Mouse (Mus musculus) midbrain, embryonic 12.5 days (tissue): Measurements from ENCODE around the gene Fstl4. TPM values are rescaled to one million over a fixed set of nuclear protein-coding genes. Genes with fewer than 3 reads are reported as not detected.

Experiments
- ATAC-seq: fragments of 200-750 bp; cut with Nextera tagmentation; 2 replicates; pipeline ENCODE4 v1.8.0; 2017; ENCODE audit warnings: low read depth, moderate TSS enrichment, moderate library complexity; ENCODE audit not compliant: low FRiP score
- H3K27ac ChIP-seq: fragments of 300-500 bp; sonication (generic); replicated peaks from 2 replicates; pipeline ENCODE4 v1.5.1; 2016; ENCODE audit warnings: mild to moderate bottlenecking
- H3K27me3 ChIP-seq: fragments of 300-500 bp; sonication (generic); 2 replicates; pipeline ENCODE4 v1.6.1; 2016; ENCODE audit warnings: mild to moderate bottlenecking
- H3K36me3 ChIP-seq: fragments of 300-500 bp; sonication (generic); 2 replicates; pipeline ENCODE4 v1.6.1; 2016
- H3K4me1 ChIP-seq: fragments of 300-500 bp; sonication (generic); 2 replicates; pipeline ENCODE4 v1.6.1; 2016
- H3K4me2 ChIP-seq: fragments of 300-500 bp; sonication (generic); replicated peaks from 2 replicates; pipeline ENCODE4 v1.6.1; 2016; ENCODE audit warnings: mild to moderate bottlenecking, moderate library complexity
- H3K4me3 ChIP-seq: fragments of 300-500 bp; sonication (generic); 2 replicates; pipeline ENCODE4 v1.5.1; 2016; ENCODE audit warnings: mild to moderate bottlenecking
- H3K9ac ChIP-seq: fragments of 300-500 bp; sonication (generic); replicated peaks from 2 replicates; pipeline ENCODE4 v1.6.1; 2016; ENCODE audit warnings: mild to moderate bottlenecking, moderate library complexity
- H3K9me3 ChIP-seq: fragments of 300-500 bp; sonication (generic); 2 replicates; pipeline ENCODE4 v1.6.1; 2016; ENCODE audit warnings: mild to moderate bottlenecking
- WGBS: fragments of 180-500 bp; shearing (Covaris S2); methylation state at CpG from one replicate; pipeline ENCODE4 v1.1.7; 2016; 5-methylcytosine and 5-hydroxymethylcytosine counted together
- polyA plus RNA-seq: library from polyadenylated mRNA; unstranded; fragments of >200 nt; fragmentation: Nextera tagmentation; extraction: Ambion mirVana; gene quantifications from 2 replicates; pipeline ENCODE4 v1.2.1, GENCODE M21; 2016

Gene Fstl4
- polyA plus RNA-seq, 1 experiment from 2014 or later = 2.6 TPM

DNA sequence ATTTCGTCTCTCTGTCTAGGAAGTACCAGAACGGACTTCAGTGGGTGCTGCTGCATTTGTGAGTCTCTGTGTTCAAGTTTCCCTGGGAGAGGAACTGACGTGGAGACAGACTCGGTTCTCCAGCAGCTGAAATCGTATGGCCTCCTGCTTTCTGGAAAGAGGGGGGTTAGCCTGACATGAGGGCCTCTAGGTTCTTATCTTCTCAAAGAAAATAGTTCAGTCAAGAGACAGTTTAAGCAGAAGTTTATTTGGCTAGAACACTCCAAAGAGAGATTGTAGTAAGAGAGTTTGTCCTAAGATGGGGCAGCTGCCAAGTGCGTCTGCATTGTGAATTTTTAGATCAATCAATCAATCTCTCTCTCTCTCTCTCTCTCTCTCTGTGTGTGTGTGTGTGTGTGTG, 362.2 kb downstream of the Fstl4 start:
- Histone ChIP-seq H3K4me1 (no peaks in the 10 kb centered on the region), H3K9me3 (no peaks in the 10 kb centered on the region), H3K36me3 (no peaks in the 10 kb centered on the region), H3K27ac (no peak overlapping the region), H3K4me3 (no peak overlapping the region), H3K27me3 (no peaks in the 10 kb centered on the region), H3K4me2 (no peak overlapping the region), H3K9ac (no peak overlapping the region)
- WGBS = 77% methylated on average over 6 of the region's 6 CpGs
- no peak for ATAC-seq

DNA sequence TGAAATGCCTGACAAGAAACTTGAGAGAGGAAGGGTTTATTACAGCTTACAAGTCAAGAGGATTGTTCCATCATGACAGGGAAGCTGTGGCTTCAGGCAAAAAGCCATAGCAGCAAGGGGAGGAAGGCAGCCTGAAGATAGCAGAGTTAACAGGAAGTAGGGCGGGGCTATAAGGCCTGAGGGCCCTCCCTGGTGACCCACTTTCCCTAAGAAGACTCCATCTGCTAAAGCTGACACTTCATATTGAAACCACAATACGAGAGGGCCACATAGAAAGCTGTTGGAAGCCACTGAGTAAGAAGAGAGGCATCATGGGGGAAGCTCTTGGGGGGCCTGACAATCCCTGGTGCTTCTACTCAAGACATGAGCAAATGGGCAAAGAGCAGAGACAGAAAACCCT, 364.2 kb downstream of the Fstl4 start:
- ATAC-seq = no peak
- Histone ChIP-seq H3K36me3 (no peaks in the 10 kb centered on the region), H3K9me3 (no peaks in the 10 kb centered on the region), H3K4me3 (no peak overlapping the region), H3K4me1 (peaks cover 12% of the 10 kb centered on the region), H3K9ac (no peak overlapping the region), H3K27me3 (no peaks in the 10 kb centered on the region), H3K27ac (no peak overlapping the region), H3K4me2 (no peak overlapping the region)
- WGBS = 69% methylated on average over 2 of the region's 2 CpGs

GRCm38 (mm10) chr11:53132406-53133035, 368.1 kb downstream of the Fstl4 start:
- H3K9me3 ChIP-seq = no peaks in the 10 kb centered on the region
- no peaks in the 10 kb centered on the region for H3K36me3 ChIP-seq
- 0 out of 2 replicates have a peak overlapping the region, but pooled peaks have one; percentile 7 for H3K9ac ChIP-seq
- peak overlapping the region; percentile 32 for H3K4me2 ChIP-seq
- H3K4me3 ChIP-seq = no peak overlapping the region
- no peaks in the 10 kb centered on the region for H3K27me3 ChIP-seq
- peaks cover 13% of the 10 kb centered on the region for H3K4me1 ChIP-seq
- 37% methylated on average over 23 of the region's 23 CpGs for WGBS
- peak; percentile 23; the same call in 1 of the 2 replicates for ATAC-seq
- H3K27ac ChIP-seq = 0 out of 2 replicates have a peak overlapping the region, but pooled peaks have one; percentile 7

DNA sequence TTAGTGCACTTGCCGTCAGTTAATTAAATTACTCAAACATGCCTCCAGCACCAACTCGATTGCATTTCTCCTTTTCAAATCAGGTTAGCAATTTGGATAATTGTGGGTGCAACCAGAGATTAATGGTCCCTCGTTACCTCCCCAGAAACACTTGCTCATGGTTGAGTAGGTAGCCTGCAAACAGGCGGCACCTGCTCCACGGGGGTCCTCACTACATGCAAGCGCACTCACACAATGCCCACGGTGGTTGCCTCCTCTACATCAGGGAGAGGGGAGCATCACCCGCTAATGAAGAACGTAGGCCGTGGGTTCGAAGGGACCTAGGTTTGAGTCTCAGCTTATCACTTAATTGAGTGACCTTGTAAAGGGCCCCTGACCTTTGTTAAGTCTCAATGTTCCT, 371.9 kb downstream of the Fstl4 start:
- Histone ChIP-seq H3K36me3 (no peaks in the 10 kb centered on the region), H3K4me1 (peaks cover 26% of the 10 kb centered on the region), H3K4me3 (no peak overlapping the region), H3K27me3 (0 out of 2 replicates have a peak, but pooled peaks cover 5% of the 10 kb centered on the region), H3K9me3 (no peaks in the 10 kb centered on the region), H3K27ac (no peak overlapping the region), H3K9ac (no peak overlapping the region), H3K4me2 (no peak overlapping the region)
- WGBS = 78% methylated on average over 11 of the region's 11 CpGs
- ATAC-seq = no peak

DNA sequence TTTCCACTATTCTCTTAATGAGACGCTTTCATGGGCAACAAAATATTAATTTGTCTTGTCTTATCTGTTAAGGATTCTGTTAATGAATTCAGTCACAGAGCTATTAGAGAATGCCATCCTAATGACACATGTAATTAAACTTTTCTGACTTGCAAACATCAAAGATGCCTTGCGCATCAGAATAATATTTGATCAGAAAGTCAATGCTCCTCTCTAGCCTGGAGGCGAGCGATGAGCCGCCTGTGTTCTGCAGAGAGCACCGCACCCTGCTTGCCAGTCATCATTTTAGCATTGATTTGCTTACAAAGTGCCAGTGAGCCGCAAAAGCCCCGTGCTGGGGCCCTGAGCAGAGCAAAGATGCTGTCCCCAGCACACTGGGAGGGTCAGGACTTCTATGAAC, 372.9 kb downstream of the Fstl4 start:
- no peaks in the 10 kb centered on the region for H3K9me3 ChIP-seq
- H3K4me2 ChIP-seq = no peak overlapping the region
- H3K4me3 ChIP-seq = no peak overlapping the region
- H3K36me3 ChIP-seq = no peaks in the 10 kb centered on the region
- H3K27me3 ChIP-seq = 0 out of 2 replicates have a peak, but pooled peaks cover 5% of the 10 kb centered on the region
- no peak overlapping the region for H3K9ac ChIP-seq
- WGBS = 74% methylated on average over 8 of the region's 8 CpGs
- no peak for ATAC-seq
- peaks cover 21% of the 10 kb centered on the region for H3K4me1 ChIP-seq
- no peak overlapping the region for H3K27ac ChIP-seq

- ATAC-seq = no peak
- WGBS = 88% methylated on average over 6 of the region's 6 CpGs
Observed at GRCm38 (mm10) chr11:53138212-53138611, 373.8 kb downstream of the Fstl4 start.

GRCm38 (mm10) chr11:53139666-53140065, 375.2 kb downstream of the Fstl4 start:
- no peaks in the 10 kb centered on the region for H3K36me3 ChIP-seq
- 0 out of 2 replicates have a peak, but pooled peaks cover 5% of the 10 kb centered on the region for H3K27me3 ChIP-seq
- no peak for ATAC-seq
- no peaks in the 10 kb centered on the region for H3K9me3 ChIP-seq
- no peak overlapping the region for H3K4me2 ChIP-seq
- no peak overlapping the region for H3K9ac ChIP-seq
- no peak overlapping the region for H3K4me3 ChIP-seq
- peaks cover 15% of the 10 kb centered on the region for H3K4me1 ChIP-seq
- WGBS = 88% methylated on average over 3 of the region's 3 CpGs
- no peak overlapping the region for H3K27ac ChIP-seq

More at GRCm38 (mm10) chr11:53138212-53138611, 373.8 kb downstream of the Fstl4 start:
- Histone ChIP-seq H3K36me3 (no peaks in the 10 kb centered on the region), H3K27ac (no peak overlapping the region), H3K4me1 (peaks cover 15% of the 10 kb centered on the region), H3K9ac (no peak overlapping the region), H3K27me3 (0 out of 2 replicates have a peak, but pooled peaks cover 5% of the 10 kb centered on the region), H3K9me3 (no peaks in the 10 kb centered on the region), H3K4me3 (no peak overlapping the region), H3K4me2 (no peak overlapping the region)

DNA sequence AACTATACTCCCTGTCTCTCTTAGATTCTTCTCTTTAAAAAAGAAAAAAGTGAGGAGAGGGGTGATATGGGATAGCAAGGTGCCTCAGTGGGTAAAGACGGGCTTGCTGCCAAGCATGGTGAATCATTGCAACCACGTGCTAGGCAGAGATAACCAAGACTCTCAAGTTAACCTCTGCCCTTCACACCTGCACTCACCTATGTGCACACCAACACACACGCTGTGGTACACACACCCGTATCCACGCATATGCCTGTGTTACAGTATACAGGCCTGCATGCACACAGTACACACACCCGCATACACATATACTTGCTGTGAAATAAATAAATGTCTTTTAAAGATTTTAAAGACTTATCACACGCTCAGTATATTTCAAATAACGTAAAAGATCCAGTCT, 375.8 kb downstream of the Fstl4 start:
- H3K27ac ChIP-seq = no peak overlapping the region
- H3K36me3 ChIP-seq = no peaks in the 10 kb centered on the region
- H3K27me3 ChIP-seq = 0 out of 2 replicates have a peak, but pooled peaks cover 5% of the 10 kb centered on the region
- no peak overlapping the region for H3K4me3 ChIP-seq
- H3K4me2 ChIP-seq = no peak overlapping the region
- peaks cover 15% of the 10 kb centered on the region for H3K4me1 ChIP-seq
- H3K9me3 ChIP-seq = no peaks in the 10 kb centered on the region
- ATAC-seq = no peak
- WGBS = 85% methylated on average over 8 of the region's 8 CpGs
- no peak overlapping the region for H3K9ac ChIP-seq

- H3K9me3 ChIP-seq = no peaks in the 10 kb centered on the region
Observed at GRCm38 (mm10) chr11:53140722-53141400, 376.4 kb downstream of the Fstl4 start.

GRCm38 (mm10) chr11:53143522-53143921, 379.1 kb downstream of the Fstl4 start:
- no peak for ATAC-seq
- no peak overlapping the region for H3K27ac ChIP-seq
- no peaks in the 10 kb centered on the region for H3K9me3 ChIP-seq
- no peak overlapping the region for H3K4me3 ChIP-seq
- peaks cover 12% of the 10 kb centered on the region for H3K4me1 ChIP-seq
- H3K4me2 ChIP-seq = no peak overlapping the region
- WGBS = 83% methylated on average over 5 of the region's 5 CpGs
- H3K27me3 ChIP-seq = no peaks in the 10 kb centered on the region
- no peaks in the 10 kb centered on the region for H3K36me3 ChIP-seq
- H3K9ac ChIP-seq = no peak overlapping the region

More at GRCm38 (mm10) chr11:53140722-53141400, 376.4 kb downstream of the Fstl4 start:
- Histone ChIP-seq H3K36me3 (no peaks in the 10 kb centered on the region), H3K4me2 (no peak overlapping the region), H3K27me3 (0 out of 2 replicates have a peak, but pooled peaks cover 5% of the 10 kb centered on the region), H3K27ac (no peak overlapping the region), H3K4me1 (peaks cover 15% of the 10 kb centered on the region), H3K4me3 (no peak overlapping the region), H3K9ac (no peak overlapping the region)
- WGBS = 59% methylated on average over 10 of the region's 10 CpGs
- no peak for ATAC-seq

- Histone ChIP-seq H3K9ac (no peak overlapping the region), H3K4me1 (peaks cover 12% of the 10 kb centered on the region), H3K4me2 (no peak overlapping the region), H3K4me3 (no peak overlapping the region), H3K9me3 (no peaks in the 10 kb centered on the region), H3K27ac (no peak overlapping the region), H3K36me3 (no peaks in the 10 kb centered on the region), H3K27me3 (no peaks in the 10 kb centered on the region)
- 66% methylated on average over 5 of the region's 5 CpGs for WGBS
- ATAC-seq = no peak
Observed at GRCm38 (mm10) chr11:53144506-53144905, 380.1 kb downstream of the Fstl4 start.

GRCm38 (mm10) chr11:53146290-53146689, 381.9 kb downstream of the Fstl4 start:
- no peak overlapping the region for H3K27ac ChIP-seq
- no peaks in the 10 kb centered on the region for H3K9me3 ChIP-seq
- H3K4me1 ChIP-seq = no peaks in the 10 kb centered on the region; the same call in 1 of the 2 replicates
- H3K9ac ChIP-seq = no peak overlapping the region
- H3K36me3 ChIP-seq = no peaks in the 10 kb centered on the region
- no peak for ATAC-seq
- no peaks in the 10 kb centered on the region for H3K27me3 ChIP-seq
- no peak overlapping the region for H3K4me2 ChIP-seq
- WGBS = 51% methylated on average over 4 of the region's 4 CpGs
- no peak overlapping the region for H3K4me3 ChIP-seq
